Mouse (Mus musculus) CH12.LX (cell line): Measurements from ENCODE around the gene Sh2d4b. TPM values are rescaled to one million over a fixed set of nuclear protein-coding genes. Genes with fewer than 3 reads are reported as not detected.
A peak's percentile ranks its signal among the peaks of the same experiment; 100 is the strongest.

Experiments
- DNase-seq: peaks from one replicate; pipeline ENCODE4 v3.0.0-alpha.2; 2013; ENCODE audit errors: extremely low read depth
- H3K27ac ChIP-seq: 2 replicates; pipeline ENCODE4 v1.5.1; 2012; ENCODE audit warnings: low read depth, mild to moderate bottlenecking, control low read depth, moderate library complexity; ENCODE audit not compliant: insufficient read depth
- H3K27me3 ChIP-seq: replicated peaks from 2 replicates; pipeline ENCODE3; 2012; ENCODE audit warnings: inconsistent platforms
- H3K36me3 ChIP-seq, 2 experiments: replicated peaks in 1 of 2; 2 replicates each; pipeline versions ENCODE3 to v1.6.1; 2012; ENCODE audit warnings: inconsistent platforms in 1 of 2, low read length in 1 of 2, mild to moderate bottlenecking in 1 of 2, mixed read lengths in 1 of 2, moderate library complexity in 1 of 2; ENCODE audit not compliant: control insufficient read depth in 1 of 2, insufficient read depth in 1 of 2
- H3K4me1 ChIP-seq, 2 experiments: 2 replicates each; pipeline ENCODE4 v1.6.1; 2012; ENCODE audit warnings: inconsistent platforms in 1 of 2, moderate library complexity in 1 of 2; ENCODE audit not compliant: insufficient read depth in 2 of 2, control insufficient read depth in 1 of 2
- H3K4me2 ChIP-seq: 2 replicates; pipeline ENCODE4 v1.6.1; 2012; ENCODE audit warnings: low read depth, mild to moderate bottlenecking, control low read depth; ENCODE audit not compliant: poor library complexity, insufficient read depth, severe bottlenecking
- H3K4me3 ChIP-seq, 3 experiments: fragments of 150-350 bp in 1 of 3; sonication (generic) in 1 of 3; replicated peaks in 1 of 3; 2 replicates each; pipeline versions ENCODE3 to v1.5.1; 2011 to 2012; ENCODE audit warnings: low read depth in 2 of 3, low read length in 2 of 3, mild to moderate bottlenecking in 2 of 3, moderate library complexity in 2 of 3, control low read depth in 1 of 3, improper control_type of control experiment in 1 of 3, inconsistent platforms in 1 of 3, mixed read lengths in 1 of 3; ENCODE audit not compliant: poor library complexity in 1 of 3
- H3K79me2 ChIP-seq: replicated peaks from 2 replicates; pipeline ENCODE4 v1.6.1; 2012; ENCODE audit warnings: mild to moderate bottlenecking, moderate library complexity; ENCODE audit not compliant: control insufficient read depth, poor library complexity, insufficient read depth, severe bottlenecking; ENCODE audit errors: extremely low read depth
- H3K9ac ChIP-seq: 2 replicates; pipeline ENCODE4 v1.6.1; 2012; ENCODE audit warnings: low read depth, mild to moderate bottlenecking, control low read depth, moderate library complexity; ENCODE audit not compliant: insufficient read depth
- H3K9me3 ChIP-seq: replicated peaks from 2 replicates; pipeline ENCODE3; 2012; ENCODE audit warnings: low read length, inconsistent platforms, mixed read lengths
- CHD2 ChIP-seq: IDR thresholded peaks from 2 replicates; pipeline ENCODE4 v1.6.1; 2011; ENCODE audit warnings: low read length, improper control_type of control experiment
- CTCF ChIP-seq, 2 experiments: IDR thresholded peaks in 1 of 2; conservative IDR thresholded peaks in 1 of 2; 2 replicates each; pipeline ENCODE4 v1.5.1; 2011 to 2012; ENCODE audit warnings: low read depth in 2 of 2, low read length in 2 of 2, improper control_type of control experiment in 1 of 2, inconsistent platforms in 1 of 2, mild to moderate bottlenecking in 1 of 2, moderate library complexity in 1 of 2
- HCFC1 ChIP-seq: IDR thresholded peaks from 2 replicates; pipeline ENCODE4 v1.6.1; 2012; ENCODE audit warnings: low read depth, mild to moderate bottlenecking, inconsistent platforms, low read length, improper control_type of control experiment
- KAT2A ChIP-seq: IDR thresholded peaks from 2 replicates; pipeline ENCODE4 v1.6.1; 2012; ENCODE audit warnings: low read length, improper control_type of control experiment, inconsistent platforms; ENCODE audit not compliant: insufficient replicate concordance
- MAFK ChIP-seq: IDR thresholded peaks from 2 replicates; pipeline ENCODE4 v1.6.1; 2011; ENCODE audit warnings: low read length, improper control_type of control experiment; ENCODE audit not compliant: insufficient replicate concordance
- MYC ChIP-seq: IDR thresholded peaks from 2 replicates; pipeline ENCODE4 v1.6.1; 2011; ENCODE audit warnings: low read depth, mild to moderate bottlenecking, improper control_type of control experiment, low read length
- RAD21 ChIP-seq: IDR thresholded peaks from 2 replicates; pipeline ENCODE4 v1.6.1; 2011; ENCODE audit warnings: low read depth, mild to moderate bottlenecking, low read length, improper control_type of control experiment, moderate library complexity
- RCOR1 ChIP-seq: conservative IDR thresholded peaks from 2 replicates; pipeline ENCODE4 v1.6.1; 2012; ENCODE audit warnings: low read depth, mild to moderate bottlenecking, inconsistent platforms, low read length, improper control_type of control experiment
- SMC3 ChIP-seq: IDR thresholded peaks from 2 replicates; pipeline ENCODE4 v1.6.1; 2011; ENCODE audit warnings: low read depth, low read length, improper control_type of control experiment
- TCF12 ChIP-seq: IDR thresholded peaks from 2 replicates; pipeline ENCODE4 v1.6.1; 2014; ENCODE audit warnings: low read depth, mild to moderate bottlenecking, inconsistent platforms, low read length, improper control_type of control experiment
- UBTF ChIP-seq: IDR thresholded peaks from 2 replicates; pipeline ENCODE4 v1.6.1; 2012; ENCODE audit warnings: low read depth, mild to moderate bottlenecking, inconsistent platforms, low read length, improper control_type of control experiment, moderate library complexity
- ZC3H11A ChIP-seq: IDR thresholded peaks from 2 replicates; pipeline ENCODE4 v1.6.1; 2012; ENCODE audit warnings: low read depth, mild to moderate bottlenecking, inconsistent platforms, low read length, improper control_type of control experiment
- dilution Hi-C: fragments of 300-500 bp; cut with MboI; formaldehyde crosslinking; loops from 2 replicates; pipeline ENCODE4 v1.14.3; 2020; ENCODE audit warnings: low sequenced_read_pairs; ENCODE audit not compliant: extremely low pct_unique_long_range_greater_than_20kb, extremely low pct_ligation_motif_present
- in situ Hi-C: fragments of 300-500 bp; cut with MboI; formaldehyde crosslinking; loops from 3 replicates; pipeline ENCODE4 v1.14.3; 2019; ENCODE audit warnings: low sequenced_read_pairs, low pct_ligation_motif_present, low pct_unique_long_range_greater_than_20kb, mixed read lengths
- polyA plus RNA-seq: library from polyadenylated mRNA; unstranded; fragments of >175 nt; gene quantifications from 2 replicates; pipeline ENCODE4 v1.2.1, GENCODE M21; 2012; ENCODE audit warnings: low read depth; ENCODE audit not compliant: insufficient read length
- total RNA-seq, 2 experiments: library from RNA; depleted of rRNA; stranded (reverse); fragments of 300-350 nt in 1 of 2; fragments of >200 nt in 1 of 2; gene quantifications; 2 replicates each; pipeline ENCODE4 v1.2.3; 2012 to 2014

The Sh2d4b gene
- total and polyA plus RNA-seq, 3 experiments: 0.04 to 0.17 TPM; not detected in 1

DNA sequence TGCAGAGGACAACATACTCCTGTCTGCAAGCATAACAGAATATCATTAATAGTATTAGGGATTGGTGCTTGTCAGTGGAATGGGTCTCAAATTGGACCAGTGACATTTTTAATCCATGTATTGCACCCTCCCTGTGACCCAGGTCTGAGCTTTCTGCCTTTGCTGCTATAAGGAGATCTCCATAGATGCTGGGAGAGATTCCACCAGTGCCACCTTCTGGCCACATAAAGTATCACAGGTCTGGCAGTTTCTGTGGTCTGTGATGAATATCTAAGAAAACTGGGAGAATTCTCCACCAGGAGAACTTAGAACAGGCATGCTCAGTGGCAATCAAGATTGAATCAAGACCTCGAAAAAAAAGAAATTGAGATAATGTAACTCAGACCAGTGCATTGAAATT, 101.5 kb downstream of the Sh2d4b start:
- no peak overlapping the region for H3K4me3 ChIP-seq
- no peak overlapping the region for H3K4me2 ChIP-seq
- no peaks in the 10 kb centered on the region for H3K4me1 ChIP-seq
- H3K79me2 ChIP-seq: no peaks in the 10 kb centered on the region
- peaks cover 21% of the 10 kb centered on the region for H3K27me3 ChIP-seq
- no peaks in the 10 kb centered on the region for H3K36me3 ChIP-seq
- H3K9me3 ChIP-seq: no peaks in the 10 kb centered on the region
- DNase-seq: peak; percentile 43
- no peak overlapping the region for H3K27ac ChIP-seq
- dilution Hi-C loops: no loop called here
- TF ChIP-seq UBTF (no peak), CHD2 (no peak), KAT2A (no peak), MAFK (no peak), RAD21 (peak; percentile 70), SMC3 (peak; percentile 66), ZC3H11A (0 out of 2 replicates have a peak, but pooled peaks have one; percentile 6), CTCF (conservative IDR thresholded peaks at IDR 0.05 in 1 of 2, IDR thresholded peaks at IDR 0.05 in 1 of 2; ENCODE audit: low read depth in 2 of 2, low read length in 2 of 2) (peak; percentile 56 to 75), MYC (no peak)
- H3K9ac ChIP-seq: no peak overlapping the region
- in situ Hi-C loops: loop anchor here (10.0 kb wide), 1 partner anchor 183 kb away; no protein-coding TSS in a partner anchor

- H3K9ac ChIP-seq: no peak overlapping the region
- dilution Hi-C loops (no loop called here), in situ Hi-C loops (no loop called here)
- H3K4me1 ChIP-seq: no peaks in the 10 kb centered on the region
- no peak overlapping the region for H3K27ac ChIP-seq
- H3K9me3 ChIP-seq: no peaks in the 10 kb centered on the region
- H3K79me2 ChIP-seq: no peaks in the 10 kb centered on the region
- H3K27me3 ChIP-seq: peaks cover 5% of the 10 kb centered on the region
- peak; percentile 46 for DNase-seq
- 0 out of 2 replicates have a peak overlapping the region, but pooled peaks have one; percentile 0 for H3K4me2 ChIP-seq
- H3K36me3 ChIP-seq: no peaks in the 10 kb centered on the region
- TF ChIP-seq HCFC1: no peak
- TF ChIP-seq TCF12: no peak
- TF ChIP-seq RAD21: peak; percentile 70
- no peak for TF ChIP-seq KAT2A
- peak; percentile 71 for TF ChIP-seq SMC3
- TF ChIP-seq RCOR1: no peak
- peak; percentile 34 to 76 for TF ChIP-seq CTCF (conservative IDR thresholded peaks at IDR 0.05 in 1 of 2, IDR thresholded peaks at IDR 0.05 in 1 of 2; ENCODE audit: low read depth in 2 of 2, low read length in 2 of 2)
- H3K4me3 ChIP-seq: no peak overlapping the region
Observed at GRCm38 (mm10) chr14:40789110-40789509, 104.0 kb downstream of the Sh2d4b start.
